Mouse (Mus musculus): ENCODE measurements at regions not wholly inside any gene's neighbourhood (a gene's known extent, or its start where the extent isn't known, plus 50 kb on each side); places are given as distances from the start of the nearest gene placed in this dataset.

GRCm38 (mm10) chr14:64594811-64595522, 490.9 kb downstream of the Prss52 start:
- DNase-seq: no peak

DNA sequence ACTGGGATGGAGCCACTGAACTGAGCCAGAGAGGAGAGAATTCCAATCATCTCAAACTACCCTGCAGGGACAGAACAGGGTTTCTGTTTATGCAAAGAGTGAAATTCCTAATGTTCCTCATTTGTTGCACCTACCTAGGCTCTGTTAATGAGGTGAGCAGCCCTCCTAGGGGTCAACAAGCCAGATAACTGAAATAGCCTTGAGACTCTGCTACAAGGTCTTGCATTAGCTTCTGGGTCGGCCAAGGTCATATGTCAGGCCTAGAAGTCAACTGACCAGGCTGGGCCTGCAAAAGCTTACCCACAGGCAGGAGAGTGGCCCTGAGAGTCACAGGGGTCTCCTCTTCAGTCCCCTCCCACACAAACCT, 491.4 kb downstream of the Prss52 start:
- DNase-seq: no peak

DNA sequence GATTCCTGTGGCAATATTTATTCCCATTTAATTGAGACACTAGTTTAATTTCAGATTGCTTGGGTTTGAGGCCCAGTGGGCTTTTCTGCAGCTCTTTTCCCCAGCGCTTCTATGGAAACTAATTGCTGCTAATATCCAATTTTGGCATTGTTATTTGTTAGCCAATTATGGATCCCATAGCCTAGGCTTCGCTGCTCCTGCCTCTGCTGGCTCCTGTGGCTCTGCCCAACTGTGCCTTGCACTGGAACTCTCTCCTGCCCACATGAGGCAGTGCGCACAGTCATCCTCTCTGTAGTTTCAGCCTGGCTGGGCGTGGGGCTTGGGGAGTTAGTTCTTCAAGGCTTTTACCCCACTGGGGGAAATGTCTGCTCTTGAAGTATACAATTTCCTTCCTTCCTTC, 491.8 kb downstream of the Prss52 start:
- DNase-seq: no peak

GRCm38 (mm10) chr14:64597218-64597617, 493.1 kb downstream of the Prss52 start:
- no peak for DNase-seq

Small RNAs in the stretch of these regions (microRNA-seq; reads per million reads assigned to microRNA genes)
- gene Mir124a-1: 0 reads per million in 2 experiments
- gene Mir3078: 0 to 0.38 reads per million in 2 experiments

Data from adrenal gland, postnatal 14 days (tissue).